Mouse (Mus musculus) midbrain, embryonic 12.5 days (tissue): ENCODE measurements around the gene Thsd4. TPM values are rescaled to one million over a fixed set of nuclear protein-coding genes. Genes with fewer than 3 reads are reported as not detected.

Experiments used
- ATAC-seq: fragments of 200-750 bp; cut with Nextera tagmentation; 2 replicates; pipeline ENCODE4 v1.8.0; 2017; ENCODE audit warnings: low read depth, moderate TSS enrichment, moderate library complexity; ENCODE audit not compliant: low FRiP score
- H3K27ac ChIP-seq: fragments of 300-500 bp; sonication (generic); replicated peaks from 2 replicates; pipeline ENCODE4 v1.5.1; 2016; ENCODE audit warnings: mild to moderate bottlenecking
- H3K27me3 ChIP-seq: fragments of 300-500 bp; sonication (generic); 2 replicates; pipeline ENCODE4 v1.6.1; 2016; ENCODE audit warnings: mild to moderate bottlenecking
- H3K36me3 ChIP-seq: fragments of 300-500 bp; sonication (generic); 2 replicates; pipeline ENCODE4 v1.6.1; 2016
- H3K4me1 ChIP-seq: fragments of 300-500 bp; sonication (generic); 2 replicates; pipeline ENCODE4 v1.6.1; 2016
- H3K4me2 ChIP-seq: fragments of 300-500 bp; sonication (generic); replicated peaks from 2 replicates; pipeline ENCODE4 v1.6.1; 2016; ENCODE audit warnings: mild to moderate bottlenecking, moderate library complexity
- H3K4me3 ChIP-seq: fragments of 300-500 bp; sonication (generic); 2 replicates; pipeline ENCODE4 v1.5.1; 2016; ENCODE audit warnings: mild to moderate bottlenecking
- H3K9ac ChIP-seq: fragments of 300-500 bp; sonication (generic); replicated peaks from 2 replicates; pipeline ENCODE4 v1.6.1; 2016; ENCODE audit warnings: mild to moderate bottlenecking, moderate library complexity
- H3K9me3 ChIP-seq: fragments of 300-500 bp; sonication (generic); 2 replicates; pipeline ENCODE4 v1.6.1; 2016; ENCODE audit warnings: mild to moderate bottlenecking
- WGBS: fragments of 180-500 bp; shearing (Covaris S2); methylation state at CpG from one replicate; pipeline ENCODE4 v1.1.7; 2016; 5-methylcytosine and 5-hydroxymethylcytosine counted together
- polyA plus RNA-seq: library from polyadenylated mRNA; unstranded; fragments of >200 nt; fragmentation: Nextera tagmentation; extraction: Ambion mirVana; gene quantifications from 2 replicates; pipeline ENCODE4 v1.2.1, GENCODE M21; 2016

The Thsd4 gene
- polyA plus RNA-seq, 1 experiment from 2014 or later, result 12.8 TPM

- Histone ChIP-seq H3K4me2 (no peak overlapping the region), H3K27ac (no peak overlapping the region), H3K9ac (no peak overlapping the region), H3K27me3 (no peaks in the 10 kb centered on the region), H3K9me3 (no peaks in the 10 kb centered on the region), H3K4me3 (no peak overlapping the region), H3K36me3 (no peaks in the 10 kb centered on the region), H3K4me1 (no peaks in the 10 kb centered on the region)
- WGBS, result 97% methylated on average over 3 of the region's 3 CpGs
- ATAC-seq, result no peak
Observed at GRCm38 (mm10) chr9:60480052-60480451, 41.8 kb downstream of the Thsd4 start.

GRCm38 (mm10) chr9:60478806-60479205 lies 43.0 kb downstream of the Thsd4 start:
- no peak for ATAC-seq
- no peak overlapping the region for H3K27ac ChIP-seq
- no peaks in the 10 kb centered on the region for H3K27me3 ChIP-seq
- no peak overlapping the region for H3K9ac ChIP-seq
- no peak overlapping the region for H3K4me3 ChIP-seq
- H3K9me3 ChIP-seq, result no peaks in the 10 kb centered on the region
- H3K4me1 ChIP-seq, result no peaks in the 10 kb centered on the region
- WGBS, result 82% methylated on average over 6 of the region's 6 CpGs
- no peak overlapping the region for H3K4me2 ChIP-seq
- H3K36me3 ChIP-seq, result no peaks in the 10 kb centered on the region

- Histone ChIP-seq H3K4me3 (no peak overlapping the region), H3K9me3 (no peaks in the 10 kb centered on the region), H3K27me3 (no peaks in the 10 kb centered on the region), H3K9ac (no peak overlapping the region), H3K36me3 (no peaks in the 10 kb centered on the region), H3K4me1 (no peaks in the 10 kb centered on the region), H3K4me2 (no peak overlapping the region), H3K27ac (no peak overlapping the region)
- 73% methylated on average over 14 of the region's 14 CpGs for WGBS
- no peak for ATAC-seq
Observed at GRCm38 (mm10) chr9:60477991-60478750, 43.7 kb downstream of the Thsd4 start.

- H3K4me1 ChIP-seq, result peaks cover 63% of the 10 kb centered on the region
- 0 out of 2 replicates have a peak overlapping the region, but pooled peaks have one; percentile 6 for H3K4me2 ChIP-seq
- 31% methylated on average over 13 of the region's 13 CpGs for WGBS
- H3K9ac ChIP-seq, result no peak overlapping the region
- peak; percentile 70; the same call in 1 of the 2 replicates for ATAC-seq
- no peaks in the 10 kb centered on the region for H3K36me3 ChIP-seq
- no peak overlapping the region for H3K4me3 ChIP-seq
- H3K27ac ChIP-seq, result peak overlapping the region; percentile 72
- peaks cover 6% of the 10 kb centered on the region for H3K27me3 ChIP-seq
- no peaks in the 10 kb centered on the region for H3K9me3 ChIP-seq
Observed at GRCm38 (mm10) chr9:60460010-60460982, 61.5 kb downstream of the Thsd4 start.

- Histone ChIP-seq H3K4me3 (no peak overlapping the region), H3K9me3 (no peaks in the 10 kb centered on the region), H3K27ac (peak overlapping the region; percentile 77), H3K9ac (no peak overlapping the region; the same call in 1 of the 2 replicates), H3K36me3 (no peaks in the 10 kb centered on the region), H3K4me2 (peak overlapping the region; percentile 44), H3K4me1 (peaks cover 63% of the 10 kb centered on the region), H3K27me3 (peaks cover 6% of the 10 kb centered on the region)
- WGBS, result 40% methylated on average over 14 of the region's 14 CpGs
- ATAC-seq, result no peak
Observed at GRCm38 (mm10) chr9:60458468-60458962, 63.3 kb downstream of the Thsd4 start.

GRCm38 (mm10) chr9:60457359-60458210 lies 64.3 kb downstream of the Thsd4 start:
- Histone ChIP-seq H3K9ac (0 out of 2 replicates have a peak overlapping the region, but pooled peaks have one; percentile 4), H3K9me3 (no peaks in the 10 kb centered on the region), H3K4me2 (peak overlapping the region; percentile 44), H3K36me3 (no peaks in the 10 kb centered on the region), H3K4me1 (peaks cover 59% of the 10 kb centered on the region), H3K4me3 (peak overlapping the region; percentile 18; the same call in 1 of the 2 replicates), H3K27me3 (peaks cover 6% of the 10 kb centered on the region), H3K27ac (peak overlapping the region; percentile 77)
- ATAC-seq, result peak; percentile 84
- 18% methylated on average over 18 of the region's 18 CpGs for WGBS

- H3K9me3 ChIP-seq, result no peaks in the 10 kb centered on the region
- H3K4me3 ChIP-seq, result no peak overlapping the region
- WGBS, result 22% methylated on average over 5 of the region's 5 CpGs
- H3K4me2 ChIP-seq, result no peak overlapping the region
- no peaks in the 10 kb centered on the region for H3K36me3 ChIP-seq
- H3K4me1 ChIP-seq, result peaks cover 51% of the 10 kb centered on the region
- no peak overlapping the region for H3K9ac ChIP-seq
- H3K27ac ChIP-seq, result peak overlapping the region; percentile 77
- peaks cover 6% of the 10 kb centered on the region for H3K27me3 ChIP-seq
- ATAC-seq, result no peak
Observed at GRCm38 (mm10) chr9:60456651-60457050, 65.2 kb downstream of the Thsd4 start.

- peaks cover 6% of the 10 kb centered on the region for H3K27me3 ChIP-seq
- H3K9ac ChIP-seq, result no peak overlapping the region
- H3K27ac ChIP-seq, result no peak overlapping the region
- H3K4me3 ChIP-seq, result no peak overlapping the region
- H3K4me1 ChIP-seq, result peaks cover 30% of the 10 kb centered on the region
- H3K4me2 ChIP-seq, result no peak overlapping the region
- no peak for ATAC-seq
- WGBS, result 85% methylated on average over 13 of the region's 13 CpGs
- no peaks in the 10 kb centered on the region for H3K36me3 ChIP-seq
- H3K9me3 ChIP-seq, result no peaks in the 10 kb centered on the region
Observed at GRCm38 (mm10) chr9:60454406-60455076, 67.3 kb downstream of the Thsd4 start.

GRCm38 (mm10) chr9:60449498-60449897 lies 72.3 kb downstream of the Thsd4 start:
- Histone ChIP-seq H3K27ac (no peak overlapping the region), H3K4me1 (peaks cover 5% of the 10 kb centered on the region; the same call in 1 of the 2 replicates), H3K9ac (no peak overlapping the region), H3K4me3 (no peak overlapping the region), H3K36me3 (no peaks in the 10 kb centered on the region), H3K9me3 (no peaks in the 10 kb centered on the region), H3K27me3 (no peaks in the 10 kb centered on the region; the same call in 1 of the 2 replicates), H3K4me2 (no peak overlapping the region)
- no peak for ATAC-seq
- WGBS, result 91% methylated on average over 3 of the region's 3 CpGs

GRCm38 (mm10) chr9:60445821-60446220 lies 76.0 kb downstream of the Thsd4 start:
- Histone ChIP-seq H3K27me3 (no peaks in the 10 kb centered on the region), H3K9me3 (no peaks in the 10 kb centered on the region), H3K4me3 (no peak overlapping the region), H3K36me3 (no peaks in the 10 kb centered on the region), H3K9ac (no peak overlapping the region), H3K4me2 (no peak overlapping the region), H3K4me1 (peaks cover 5% of the 10 kb centered on the region; the same call in 1 of the 2 replicates), H3K27ac (no peak overlapping the region)
- no peak for ATAC-seq
- 78% methylated on average over 4 of the region's 4 CpGs for WGBS
